Mouse (Mus musculus): Measurements from ENCODE around the gene Cxcl14.

DNA sequence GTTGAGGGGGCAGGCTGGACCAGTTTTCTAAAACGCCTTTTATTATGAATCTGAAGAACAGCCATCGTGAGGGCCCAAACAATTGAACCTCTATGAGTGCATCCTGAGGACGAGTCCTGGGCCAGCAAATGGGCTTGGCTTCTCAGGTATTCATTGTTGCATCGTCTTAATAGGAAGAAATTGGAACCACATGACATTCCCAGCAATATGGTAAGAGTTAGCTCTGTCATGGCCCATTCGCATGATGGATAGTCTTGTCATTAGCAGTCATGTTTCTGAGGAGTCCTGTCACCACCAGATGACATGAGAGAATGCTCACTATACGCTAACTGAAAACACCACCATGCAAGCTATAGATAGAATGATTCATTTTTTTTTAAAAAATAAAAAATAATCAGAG, 32.8 kb upstream of the Cxcl14 start:
- TF ChIP-seq POLR2A (IDR thresholded peaks at IDR 0.05; ENCODE audit: extremely low read depth, insufficient read depth, low read length) (no peak), CTCF (IDR thresholded peaks at IDR 0.05; ENCODE audit: low read depth, low read length) (no peak)

Data from liver, adult 2 months (tissue).